Mouse (Mus musculus) frontal cortex, adult 2 months (tissue): ENCODE data around the gene Rasgef1b. TPM values are rescaled to one million over a fixed set of nuclear protein-coding genes. Genes with fewer than 3 reads are reported as not detected.

Experiments
- DNase-seq, 2 experiments: peaks; one replicate each; pipeline ENCODE4 v3.0.0; 2022; ENCODE audit warnings: low spot score in 1 of 2; ENCODE audit errors: extremely low spot score in 1 of 2
- polyA plus RNA-seq: library from polyadenylated mRNA; depleted of rRNA; stranded (reverse); fragments of >200 nt; gene quantifications from 2 replicates; pipeline ENCODE4 v1.2.3, GENCODE M21; 2012

Gene Rasgef1b
- polyA plus RNA-seq, 1 experiment: 45.0 TPM

- DNase-seq: no peak
Observed at GRCm38 (mm10) chr5:99472607-99473335, 256.1 kb downstream of the Rasgef1b start.

GRCm38 (mm10) chr5:99471790-99472189 lies 257.1 kb downstream of the Rasgef1b start:
- no peak for DNase-seq

GRCm38 (mm10) chr5:99470613-99471012 lies 258.3 kb downstream of the Rasgef1b start:
- DNase-seq: no peak

- DNase-seq: peak; percentile 50 to 58
Observed at GRCm38 (mm10) chr5:99459007-99459406, 269.9 kb downstream of the Rasgef1b start.

GRCm38 (mm10) chr5:99457291-99457690 lies 271.6 kb downstream of the Rasgef1b start:
- DNase-seq: no peak

GRCm38 (mm10) chr5:99451939-99452338 lies 276.9 kb downstream of the Rasgef1b start:
- DNase-seq: no peak

- no peak for DNase-seq
Observed at GRCm38 (mm10) chr5:99451416-99451815, 277.4 kb downstream of the Rasgef1b start.

- no peak for DNase-seq
Observed at GRCm38 (mm10) chr5:99450994-99451393, 277.9 kb downstream of the Rasgef1b start.

- no peak for DNase-seq
Observed at GRCm38 (mm10) chr5:99450463-99450862, 278.4 kb downstream of the Rasgef1b start.

GRCm38 (mm10) chr5:99447481-99447880 lies 281.4 kb downstream of the Rasgef1b start:
- DNase-seq: no peak

GRCm38 (mm10) chr5:99445242-99445641 lies 283.6 kb downstream of the Rasgef1b start:
- DNase-seq: no peak

- no peak for DNase-seq
Observed at GRCm38 (mm10) chr5:99444777-99445176, 284.1 kb downstream of the Rasgef1b start.

- DNase-seq: no peak
Observed at GRCm38 (mm10) chr5:99440109-99440508, 288.8 kb downstream of the Rasgef1b start.

GRCm38 (mm10) chr5:99438526-99438925 lies 290.3 kb downstream of the Rasgef1b start:
- DNase-seq: no peak

GRCm38 (mm10) chr5:99434226-99434625 lies 294.6 kb downstream of the Rasgef1b start:
- no peak for DNase-seq

- no peak for DNase-seq
Observed at GRCm38 (mm10) chr5:99432471-99432870, 296.4 kb downstream of the Rasgef1b start.

GRCm38 (mm10) chr5:99429273-99429672 lies 299.6 kb downstream of the Rasgef1b start:
- no peak for DNase-seq

- DNase-seq: no peak
Observed at GRCm38 (mm10) chr5:99428648-99429047, 300.2 kb downstream of the Rasgef1b start.

- DNase-seq: peak in 1 of 2 experiments; percentile 49
Observed at GRCm38 (mm10) chr5:99423271-99423670, 305.6 kb downstream of the Rasgef1b start.

GRCm38 (mm10) chr5:99422856-99423255 lies 306.0 kb downstream of the Rasgef1b start:
- no peak for DNase-seq

GRCm38 (mm10) chr5:99422092-99422491 lies 306.8 kb downstream of the Rasgef1b start:
- DNase-seq: no peak

- no peak for DNase-seq
Observed at GRCm38 (mm10) chr5:99419872-99420271, 309.0 kb downstream of the Rasgef1b start.

GRCm38 (mm10) chr5:99416902-99417301 lies 312.0 kb downstream of the Rasgef1b start:
- DNase-seq: no peak
